21 mouse cellular contexts compared by ENCODE assay signal in genomic region chr2:79172967-79173919, GRCm38 (mm10).
DNase-seq lines count a peak whose midpoint lies in the region; ATAC-seq and TF ChIP-seq lines count a peak whose summit lies in the region.
"Had no signal": no experiment of that assay in that cellular context is flagged by ENCODE, and none has a peak within 500 bp of the region (broad histone marks: within the 10 kb centered on the region; RNA-seq: fewer than 3 reads in every experiment).

No protein-coding gene starts in this region.

- TF ChIP-seq POLR2A in MEL (IDR thresholded peaks at IDR 0.05; ENCODE audit: control insufficient read depth in 1 of 2, insufficient read depth in 1 of 2, low read depth in 1 of 2, low read length in 2 of 2, poor library complexity in 1 of 2), result peak in 1 of 2 experiments; percentile 24; a peak in 1 of 4 replicates
- no peak for TF ChIP-seq POLR2A in embryonic fibroblast, embryonic 13.5 days (IDR thresholded peaks at IDR 0.05; ENCODE audit: low read depth, low read length)

- ATAC-seq in liver, embryonic 16.5 days (ENCODE audit: low read depth), result peak; percentile 64
- no peak for ATAC-seq in hindbrain, embryonic 13.5 days (ENCODE audit: low FRiP score)
- ATAC-seq: forebrain, embryonic 16.5 days; midbrain, embryonic 16.5 days had no signal

- no peak overlapping the region for H3K4me2 ChIP-seq in liver, embryonic 16.5 days (ENCODE audit: low read depth, low read length)
- H3K4me2 ChIP-seq in hindbrain, embryonic 13.5 days, result no peak overlapping the region
- H3K4me2 ChIP-seq: heart, embryonic 13.5 days; hindbrain, embryonic 12.5 days; limb, embryonic 15.5 days had no signal

- peak overlapping the region; percentile 42 for H3K9ac ChIP-seq in MEL (ENCODE audit: control insufficient read depth, low read depth, low read length, poor library complexity, severe bottlenecking)
- H3K9ac ChIP-seq in liver, embryonic 16.5 days (ENCODE audit: low read depth, low read length), result no peak overlapping the region
- no peak overlapping the region for H3K9ac ChIP-seq in hindbrain, embryonic 13.5 days
- H3K9ac ChIP-seq: heart, embryonic 13.5 days; hindbrain, embryonic 12.5 days; limb, embryonic 15.5 days had no signal

- peak overlapping the region; percentile 96 for H3K27ac ChIP-seq in MEL (ENCODE audit: control insufficient read depth, low read depth, low read length)
- peak overlapping the region; percentile 40 for H3K27ac ChIP-seq in embryonic fibroblast, embryonic 13.5 days (ENCODE audit: insufficient read depth, low read length)
- no peak overlapping the region for H3K27ac ChIP-seq in liver, embryonic 16.5 days (ENCODE audit: low read length)
- H3K27ac ChIP-seq in hindbrain, embryonic 13.5 days, result no peak overlapping the region
- no peak overlapping the region for H3K27ac ChIP-seq in limb, embryonic 10.5 days
- H3K27ac ChIP-seq: heart, embryonic 13.5 days; hindbrain, embryonic 12.5 days; limb, embryonic 15.5 days had no signal

- peak overlapping the region; percentile 41 to 49 for H3K4me3 ChIP-seq in MEL (ENCODE audit: control insufficient read depth in 1 of 2, insufficient read depth in 1 of 2, low read depth in 2 of 2, low read length in 2 of 2)
- no peak overlapping the region for H3K4me3 ChIP-seq in embryonic fibroblast, embryonic 13.5 days (ENCODE audit: insufficient read depth, low read length)
- H3K4me3 ChIP-seq in liver, embryonic 16.5 days (ENCODE audit: low read depth, low read length), result no peak overlapping the region
- H3K4me3 ChIP-seq in hindbrain, embryonic 13.5 days, result no peak overlapping the region
- no peak overlapping the region for H3K4me3 ChIP-seq in limb, embryonic 10.5 days
- H3K4me3 ChIP-seq: erythroblast, embryonic 14.5 days; heart, embryonic 13.5 days; hindbrain, embryonic 12.5 days; limb, embryonic 15.5 days had no signal

- no peaks in the 10 kb centered on the region for H3K79me2 ChIP-seq in MEL (ENCODE audit: control insufficient read depth, insufficient read depth, low read length, poor library complexity)

- no peaks in the 10 kb centered on the region for H3K27me3 ChIP-seq in MEL (ENCODE audit: control insufficient read depth in 1 of 2, insufficient read depth in 2 of 2, low read length in 2 of 2)
- no peaks in the 10 kb centered on the region for H3K27me3 ChIP-seq in liver, embryonic 16.5 days (ENCODE audit: control insufficient read depth, insufficient read depth, low read depth, low read length)
- no peaks in the 10 kb centered on the region for H3K27me3 ChIP-seq in hindbrain, embryonic 13.5 days
- H3K27me3 ChIP-seq in limb, embryonic 10.5 days (ENCODE audit: low read depth, poor library complexity, severe bottlenecking), result no peaks in the 10 kb centered on the region
- H3K27me3 ChIP-seq: heart, embryonic 13.5 days; hindbrain, embryonic 12.5 days; limb, embryonic 15.5 days had no signal

- no peaks in the 10 kb centered on the region for H3K9me3 ChIP-seq in MEL (replicated peaks; ENCODE audit: insufficient read depth, low read length)
- H3K9me3 ChIP-seq in liver, embryonic 16.5 days (replicated peaks; ENCODE audit: control insufficient read depth, low read length), result no peaks in the 10 kb centered on the region
- no peaks in the 10 kb centered on the region for H3K9me3 ChIP-seq in hindbrain, embryonic 13.5 days
- no peaks in the 10 kb centered on the region for H3K9me3 ChIP-seq in limb, embryonic 10.5 days (replicated peaks)
- H3K9me3 ChIP-seq: heart, embryonic 13.5 days; hindbrain, embryonic 12.5 days; limb, embryonic 15.5 days had no signal

- peaks cover 5 to 14% of the 10 kb centered on the region in 2 experiments; a peak in 3 of 4 replicates for H3K4me1 ChIP-seq in MEL (ENCODE audit: control insufficient read depth in 1 of 2, insufficient read depth in 2 of 2, low read length in 2 of 2)
- H3K4me1 ChIP-seq in embryonic fibroblast, embryonic 13.5 days (ENCODE audit: control insufficient read depth, insufficient read depth, low read length), result peaks cover 3% of the 10 kb centered on the region; the same call in 1 of the 2 replicates
- peaks cover 3% of the 10 kb centered on the region; the same call in 1 of the 2 replicates for H3K4me1 ChIP-seq in liver, embryonic 16.5 days (ENCODE audit: control insufficient read depth, low read depth, low read length)
- H3K4me1 ChIP-seq in hindbrain, embryonic 13.5 days (replicated peaks), result peaks cover 4% of the 10 kb centered on the region
- peaks cover 10% of the 10 kb centered on the region for H3K4me1 ChIP-seq in limb, embryonic 10.5 days
- H3K4me1 ChIP-seq: hindbrain, embryonic 12.5 days; limb, embryonic 15.5 days had no signal

- no peak for TF ChIP-seq CTCF in MEL (IDR thresholded peaks at IDR 0.05 in 2 of 3, conservative IDR thresholded peaks at IDR 0.05 in 1 of 3; ENCODE audit: control insufficient read depth in 1 of 3, insufficient read depth in 1 of 3, low read depth in 2 of 3, low read length in 3 of 3, poor library complexity in 1 of 3, severe bottlenecking in 1 of 3)
- no peak for TF ChIP-seq CTCF in embryonic fibroblast, embryonic 13.5 days (IDR thresholded peaks at IDR 0.05; ENCODE audit: borderline replicate concordance, insufficient read depth, low read length)

- H3K36me3 ChIP-seq in MEL (ENCODE audit: control insufficient read depth in 1 of 2, insufficient read depth in 2 of 2, low read length in 2 of 2), result peaks cover 0 to 17% of the 10 kb centered on the region in 2 experiments; a peak in 2 of 4 replicates
- H3K36me3 ChIP-seq in liver, embryonic 16.5 days (ENCODE audit: control insufficient read depth, insufficient read depth), result no peaks in the 10 kb centered on the region
- H3K36me3 ChIP-seq in hindbrain, embryonic 13.5 days, result no peaks in the 10 kb centered on the region
- no peaks in the 10 kb centered on the region for H3K36me3 ChIP-seq in limb, embryonic 10.5 days
- H3K36me3 ChIP-seq: heart, embryonic 13.5 days; hindbrain, embryonic 12.5 days; limb, embryonic 15.5 days had no signal

- TF ChIP-seq EP300 in MEL (IDR thresholded peaks at IDR 0.05; ENCODE audit: low read depth in 1 of 2, low read length in 2 of 2), result peak; percentile 98 to 99

- TF ChIP-seq RAD21 in MEL (IDR thresholded peaks at IDR 0.05; ENCODE audit: low read depth, low read length), result no peak; the same call in 1 of the 2 replicates

- DNase-seq in CD4-positive helper T cell, adult 2 months (ENCODE audit: low read depth, low spot score), result peak; percentile 15
- DNase-seq in MEL (ENCODE audit: low read depth, low spot score), result peak; percentile 89
- no peak for DNase-seq in testis, postnatal 10 days (ENCODE audit: low spot score)
- no peak for DNase-seq in cerebellum, adult 9-10 months
- no peak for DNase-seq in limb, embryonic 10.5 days (ENCODE audit: low spot score)
- DNase-seq: adrenal gland, postnatal 36 days; cerebellum, adult 11 months; gastrocnemius, postnatal 14 days; kidney, adult 18-20 months; lung, postnatal 4 days; right cerebral cortex, adult 18-20 months; thymus, adult 18-20 months had no signal

- 34% methylated on average over 7 of the region's 7 CpGs for WGBS in liver, embryonic 16.5 days (ENCODE audit: insufficient replicate concordance)
- WGBS in hindbrain, embryonic 13.5 days, result 47% methylated on average over 7 of the region's 7 CpGs
- 76% methylated on average over 7 of the region's 7 CpGs for WGBS in limb, embryonic 10.5 days

TF ChIP-seq in MEL, 35 proteins besides CTCF, POLR2A, EP300 and RAD21 (continues in another document):
- peak; percentile 46; the same call in 1 of the 2 replicates for TF ChIP-seq MAX (IDR thresholded peaks at IDR 0.05; ENCODE audit: low read length)
- peak; percentile 45 for TF ChIP-seq NELFE (IDR thresholded peaks at IDR 0.05; ENCODE audit: low read depth, low read length)
- peak; percentile 48; the same call in 1 of the 2 replicates for TF ChIP-seq ZMIZ1 (IDR thresholded peaks at IDR 0.05; ENCODE audit: low read depth, low read length)
- TF ChIP-seq TBP (IDR thresholded peaks at IDR 0.05; ENCODE audit: low read depth, low read length), result peak; percentile 39
- peak; percentile 81 for TF ChIP-seq RCOR1 (IDR thresholded peaks at IDR 0.05; ENCODE audit: low read depth, low read length)
- peak; percentile 66; the same call in 1 of the 2 replicates for TF ChIP-seq MAZ (IDR thresholded peaks at IDR 0.05; ENCODE audit: low read depth, low read length)
- TF ChIP-seq HCFC1 (IDR thresholded peaks at IDR 0.05; ENCODE audit: low read depth, low read length), result peak; percentile 35; the same call in 1 of the 2 replicates
- no peak for TF ChIP-seq ZNF384 (IDR thresholded peaks at IDR 0.05; ENCODE audit: low read depth, low read length)
- TF ChIP-seq TAL1 (IDR thresholded peaks at IDR 0.05; ENCODE audit: low read length), result peak; percentile 92
- TF ChIP-seq BHLHE40 (IDR thresholded peaks at IDR 0.05; ENCODE audit: borderline replicate concordance, low read depth, low read length), result peak; percentile 60; the same call in 1 of the 2 replicates
- peak; percentile 100 for TF ChIP-seq GATA1 (IDR thresholded peaks at IDR 0.05; ENCODE audit: low read depth, low read length)
- TF ChIP-seq ELF1 (IDR thresholded peaks at IDR 0.05; ENCODE audit: low read depth, low read length), result 0 out of 2 replicates have a peak, but pooled peaks have one; percentile 26
- TF ChIP-seq NRF1 (IDR thresholded peaks at IDR 0.05; ENCODE audit: insufficient read depth, low read depth, low read length, poor library complexity, severe bottlenecking), result no peak
- no peak for TF ChIP-seq USF1 (IDR thresholded peaks at IDR 0.05; ENCODE audit: low read depth, low read length)
- no peak for TF ChIP-seq ZKSCAN1 (IDR thresholded peaks at IDR 0.05; ENCODE audit: low read depth, low read length)
- TF ChIP-seq MYC (IDR thresholded peaks at IDR 0.05; ENCODE audit: low read depth, low read length), result peak; percentile 75
- TF ChIP-seq E2F4 (IDR thresholded peaks at IDR 0.05; ENCODE audit: borderline replicate concordance, low read depth, low read length), result peak; percentile 18; the same call in 1 of the 2 replicates
- no peak for TF ChIP-seq SMC3 (IDR thresholded peaks at IDR 0.05; ENCODE audit: low read depth, low read length)
- TF ChIP-seq SIN3A (IDR thresholded peaks at IDR 0.05; ENCODE audit: low read length), result peak; percentile 77
- peak; percentile 42; the same call in 1 of the 2 replicates for TF ChIP-seq POLR2AphosphoS2 (IDR thresholded peaks at IDR 0.05; ENCODE audit: low read length)
- TF ChIP-seq ETS1 (IDR thresholded peaks at IDR 0.05; ENCODE audit: low read depth, low read length), result peak; percentile 92
- TF ChIP-seq JUND (IDR thresholded peaks at IDR 0.05; ENCODE audit: low read depth, low read length), result peak; percentile 25; the same call in 1 of the 2 replicates
- TF ChIP-seq MYB (IDR thresholded peaks at IDR 0.05; ENCODE audit: low read depth, low read length), result peak; percentile 58
- no peak for TF ChIP-seq POLR2AphosphoS5 (IDR thresholded peaks at IDR 0.05; ENCODE audit: borderline replicate concordance, low read depth, low read length)
- TF ChIP-seq ZC3H11A (IDR thresholded peaks at IDR 0.05; ENCODE audit: low read depth, low read length), result no peak; the same call in 1 of the 2 replicates
- TF ChIP-seq CHD2 (IDR thresholded peaks at IDR 0.05; ENCODE audit: low read length), result peak; percentile 33
- peak; percentile 72 for TF ChIP-seq MXI1 (IDR thresholded peaks at IDR 0.05; ENCODE audit: low read depth, low read length)

Comparison
In these comparisons a context has a peak if more than half of its experiments do, and no peak if none do; other contexts are left out.
1. DNase-seq: peak in CD4-positive helper T cell, adult 2 months (single experiment) and MEL (single experiment); none in testis, postnatal 10 days (single experiment), cerebellum, adult 9-10 months (single experiment) and limb, embryonic 10.5 days (single experiment).
2. H3K27ac ChIP-seq: peak in MEL (single experiment) and embryonic fibroblast, embryonic 13.5 days (single experiment); none in liver, embryonic 16.5 days (single experiment), hindbrain, embryonic 13.5 days (single experiment) and limb, embryonic 10.5 days (single experiment).
3. H3K4me3 ChIP-seq: peak in MEL (2 of 2); none in embryonic fibroblast, embryonic 13.5 days (single experiment), liver, embryonic 16.5 days (single experiment), hindbrain, embryonic 13.5 days (single experiment) and limb, embryonic 10.5 days (single experiment).